Mouse (Mus musculus) small intestine, adult 2 months (tissue): ENCODE data around the gene Dctn3.
"Not testable (repeated sequence)": the region's sequence is repeated elsewhere in the genome, so short reads cannot be mapped to it uniquely, and the experiment has no call there.

Experiments used
- CTCF ChIP-seq: fragments of 200-500 bp; IDR thresholded peaks from 2 replicates; pipeline ENCODE4 v1.5.1; 2012; ENCODE audit warnings: low read depth, mild to moderate bottlenecking, control low read depth, inconsistent platforms, low read length, moderate library complexity, mixed read lengths; ENCODE audit not compliant: insufficient replicate concordance, insufficient read length; ENCODE audit errors: extremely low read depth
- POLR2A ChIP-seq: fragments of 200-500 bp; IDR thresholded peaks from 2 replicates; pipeline ENCODE4 v1.6.1; 2012; ENCODE audit warnings: low read depth, mild to moderate bottlenecking, control low read depth, inconsistent platforms, low read length, moderate library complexity

GRCm38 (mm10) chr4:41690014-41690413 lies 33.0 kb downstream of the Dctn3 start:
- not testable (repeated sequence) for TF ChIP-seq CTCF, POLR2A
